Mouse (Mus musculus): Measurements from ENCODE around the gene Ak8.

Gene Ak8

GRCm38 (mm10) chr2:28699361-28700335 is at the start of gene Ak8, which contains the start of gene Spaca9:
Gene Ak8 (plus strand): TSS chr2:28700164.
Gene Spaca9 (minus strand): TSS chr2:28699727.
- DNase-seq (ENCODE audit: low read depth, low spot score): peak; percentile 58

- DNase-seq (ENCODE audit: low read depth, low spot score): no peak
Observed at GRCm38 (mm10) chr2:28650526-28650925, 49.4 kb upstream of the Ak8 start.

- DNase-seq (ENCODE audit: low read depth, low spot score): no peak
Observed at GRCm38 (mm10) chr2:28653351-28653750, 46.6 kb upstream of the Ak8 start.

- DNase-seq (ENCODE audit: low read depth, low spot score): no peak
Observed at GRCm38 (mm10) chr2:28654295-28654694, 45.7 kb upstream of the Ak8 start.

- DNase-seq (ENCODE audit: low read depth, low spot score): no peak
Observed at GRCm38 (mm10) chr2:28656216-28656615, 43.7 kb upstream of the Ak8 start.

- DNase-seq (ENCODE audit: low read depth, low spot score): no peak
Observed at GRCm38 (mm10) chr2:28662891-28663290, 37.1 kb upstream of the Ak8 start.

- no peak for DNase-seq (ENCODE audit: low read depth, low spot score)
Observed at GRCm38 (mm10) chr2:28665818-28666217, 34.1 kb upstream of the Ak8 start.

GRCm38 (mm10) chr2:28671438-28671837 is 28.5 kb upstream of the Ak8 start:
- DNase-seq (ENCODE audit: low read depth, low spot score): no peak

GRCm38 (mm10) chr2:28676005-28676404 is 24.0 kb upstream of the Ak8 start:
- no peak for DNase-seq (ENCODE audit: low read depth, low spot score)

- DNase-seq (ENCODE audit: low read depth, low spot score): no peak
Observed at GRCm38 (mm10) chr2:28680710-28681109, 19.3 kb upstream of the Ak8 start.

GRCm38 (mm10) chr2:28681718-28682117 is 18.2 kb upstream of the Ak8 start:
- no peak for DNase-seq (ENCODE audit: low read depth, low spot score)

- DNase-seq (ENCODE audit: low read depth, low spot score): no peak
Observed at GRCm38 (mm10) chr2:28685895-28686294, 14.1 kb upstream of the Ak8 start.

GRCm38 (mm10) chr2:28688431-28688830 is 11.5 kb upstream of the Ak8 start:
- DNase-seq (ENCODE audit: low read depth, low spot score): no peak

- no peak for DNase-seq (ENCODE audit: low read depth, low spot score)
Observed at GRCm38 (mm10) chr2:28692692-28693091, 7.3 kb upstream of the Ak8 start.

- DNase-seq (ENCODE audit: low read depth, low spot score): no peak
Observed at GRCm38 (mm10) chr2:28698566-28698965, 1.4 kb upstream of the Ak8 start.

- no peak for DNase-seq (ENCODE audit: low read depth, low spot score)
Observed at GRCm38 (mm10) chr2:28701646-28702262, 1.8 kb downstream of the Ak8 start.

GRCm38 (mm10) chr2:28706106-28706636 is 6.2 kb downstream of the Ak8 start:
- DNase-seq (ENCODE audit: low read depth, low spot score): no peak

- no peak for DNase-seq (ENCODE audit: low read depth, low spot score)
Observed at GRCm38 (mm10) chr2:28706787-28707186, 6.8 kb downstream of the Ak8 start.

GRCm38 (mm10) chr2:28713036-28713435 is 13.1 kb downstream of the Ak8 start:
- DNase-seq (ENCODE audit: low read depth, low spot score): no peak

- DNase-seq (ENCODE audit: low read depth, low spot score): no peak
Observed at GRCm38 (mm10) chr2:28722419-28722818, 22.5 kb downstream of the Ak8 start.

GRCm38 (mm10) chr2:28723912-28724311 is 23.9 kb downstream of the Ak8 start:
- no peak for DNase-seq (ENCODE audit: low read depth, low spot score)

GRCm38 (mm10) chr2:28727786-28728404 is 27.9 kb downstream of the Ak8 start:
- no peak for DNase-seq (ENCODE audit: low read depth, low spot score)
